Mouse (Mus musculus) regulatory T cell (primary cell): ENCODE data around the gene Ndufv2.

Source experiments
- in situ Hi-C: fragments of 300-600 bp; cut with MboI, MseI; formaldehyde crosslinking; loops from one replicate; pipeline ENCODE4 v1.15.1; 2025; ENCODE audit warnings: high pct_unique_total_duplicates

Ndufv2 gene

GRCm38 (mm10) chr17:66101380-66102330 is at the start of gene Ndufv2:
Gene Ndufv2, minus strand, starts transcription at chr17:66101559.
- in situ Hi-C loops = no loop called here

GRCm38 (mm10) chr17:66131212-66131611 is 29.9 kb upstream of the Ndufv2 start:
- in situ Hi-C loops = no loop called here

- in situ Hi-C loops = no loop called here
Measured at GRCm38 (mm10) chr17:66130371-66130770, 29.0 kb upstream of the Ndufv2 start.

GRCm38 (mm10) chr17:66125211-66125610 is 23.9 kb upstream of the Ndufv2 start:
- in situ Hi-C loops = no loop called here

- in situ Hi-C loops = no loop called here
Measured at GRCm38 (mm10) chr17:66123816-66124610, 22.7 kb upstream of the Ndufv2 start.

GRCm38 (mm10) chr17:66123066-66123815 is 21.9 kb upstream of the Ndufv2 start, which contains the start of gene Ddx11:
Gene Ddx11, plus strand, starts transcription at chr17:66123520.
- in situ Hi-C loops = no loop called here

- in situ Hi-C loops = no loop called here
Measured at GRCm38 (mm10) chr17:66120701-66121100, 19.3 kb upstream of the Ndufv2 start.

- in situ Hi-C loops = loop anchor here (10.0 kb wide), 1 partner anchor 514 kb away; no protein-coding TSS in a partner anchor
Measured at GRCm38 (mm10) chr17:66118991-66119390, 17.6 kb upstream of the Ndufv2 start.

GRCm38 (mm10) chr17:66112166-66112565 is 10.8 kb upstream of the Ndufv2 start:
- in situ Hi-C loops = loop anchor here (10.0 kb wide), 1 partner anchor 507 kb away; no protein-coding TSS in a partner anchor

- in situ Hi-C loops = loop anchor here (10.0 kb wide), 1 partner anchor 507 kb away; no protein-coding TSS in a partner anchor
Measured at GRCm38 (mm10) chr17:66111402-66111959, 10.1 kb upstream of the Ndufv2 start, which contains the start of gene Washc1. Gene Washc1, plus strand, starts transcription at chr17:66111545.

- in situ Hi-C loops = loop anchor here (10.0 kb wide), 1 partner anchor 506 kb away; no protein-coding TSS in a partner anchor
Measured at GRCm38 (mm10) chr17:66110746-66111145, 9.4 kb upstream of the Ndufv2 start.

GRCm38 (mm10) chr17:66108198-66108597 is 6.8 kb upstream of the Ndufv2 start:
- in situ Hi-C loops = loop anchor here (5.0 kb wide), 1 partner anchor 236 kb away; no protein-coding TSS in a partner anchor

- in situ Hi-C loops = loop anchor here (5.0 kb wide), 1 partner anchor 235 kb away; no protein-coding TSS in a partner anchor
Measured at GRCm38 (mm10) chr17:66107466-66107865, 6.1 kb upstream of the Ndufv2 start.

- in situ Hi-C loops = loop anchor here (5.0 kb wide), 1 partner anchor 234 kb away; no protein-coding TSS in a partner anchor
Measured at GRCm38 (mm10) chr17:66106601-66107267, 5.4 kb upstream of the Ndufv2 start.

GRCm38 (mm10) chr17:66104076-66104475 is 2.7 kb upstream of the Ndufv2 start:
- in situ Hi-C loops = no loop called here

GRCm38 (mm10) chr17:66100566-66101379 is 586 bp downstream of the Ndufv2 start:
- in situ Hi-C loops = no loop called here

- in situ Hi-C loops = no loop called here
Measured at GRCm38 (mm10) chr17:66092664-66093063, 8.7 kb downstream of the Ndufv2 start.

GRCm38 (mm10) chr17:66092065-66092464 is 9.3 kb downstream of the Ndufv2 start:
- in situ Hi-C loops = no loop called here

- in situ Hi-C loops = no loop called here
Measured at GRCm38 (mm10) chr17:66091392-66091791, 10.0 kb downstream of the Ndufv2 start.
